Mouse (Mus musculus): ENCODE measurements around the gene Rora.

Gene Rora

DNA sequence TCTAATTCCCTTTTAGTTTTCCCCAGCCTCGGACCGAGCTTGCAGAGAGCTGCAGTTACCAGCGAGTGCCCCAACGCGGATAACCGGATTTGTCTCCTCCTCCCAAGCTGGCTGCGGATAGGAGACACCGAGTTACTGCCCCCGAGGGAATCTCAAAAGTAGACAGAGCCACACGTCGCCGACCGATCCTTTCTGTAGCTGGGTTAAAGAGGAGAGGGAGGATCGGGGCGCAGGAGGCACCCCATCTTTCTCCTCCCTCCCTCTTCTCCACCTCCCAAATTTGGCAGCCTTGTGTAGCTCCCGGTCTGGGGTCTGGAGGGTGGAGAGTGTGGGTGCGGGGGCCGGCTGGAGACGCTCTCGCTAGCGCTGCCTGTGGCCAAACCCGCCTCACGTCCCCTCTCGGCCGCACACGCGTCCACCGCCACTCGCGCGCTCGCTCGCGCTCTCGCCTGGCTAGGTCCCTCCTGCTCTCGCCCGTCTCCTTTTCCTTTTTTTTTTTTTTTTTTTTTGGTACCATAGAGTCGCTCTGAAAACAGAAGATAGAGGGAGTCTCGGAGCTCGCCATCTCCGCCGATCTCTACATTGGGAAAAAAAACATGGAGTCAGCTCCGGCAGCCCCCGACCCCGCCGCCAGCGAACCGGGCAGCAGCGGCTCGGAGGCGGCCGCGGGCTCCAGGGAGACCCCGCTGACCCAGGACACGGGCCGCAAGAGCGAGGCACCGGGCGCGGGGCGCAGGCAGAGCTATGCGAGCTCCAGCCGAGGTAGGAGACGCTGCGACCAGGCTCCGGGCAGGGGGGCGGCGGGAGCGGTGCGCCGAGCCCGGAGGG lies at the start of gene Rora:
TSS of gene Rora (plus strand) at position 576 of the 828 bp plus-strand sequence.
- CTCF ChIA-PET: no interaction called here

DNA sequence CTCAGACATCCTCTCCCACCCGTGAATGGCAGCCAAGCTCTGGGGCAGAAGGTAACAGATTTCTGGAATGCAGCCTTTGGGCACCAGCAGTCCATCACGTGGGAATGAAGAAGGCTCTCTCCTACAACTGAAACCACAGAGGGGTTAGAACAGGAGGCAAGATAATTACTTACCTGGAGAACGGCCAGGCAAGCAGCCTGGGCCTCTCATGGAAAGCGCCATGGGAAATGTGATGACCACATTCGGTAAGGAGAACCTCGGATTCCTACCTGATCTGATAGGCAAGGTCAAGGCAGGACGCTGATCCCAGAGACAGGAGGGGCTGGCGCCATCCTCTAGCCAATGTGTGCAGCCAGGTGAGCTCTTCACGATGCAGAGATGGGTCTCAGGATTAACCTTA lies 39.6 kb upstream of the Rora start:
- CTCF ChIA-PET: interaction anchor here (0.6 kb wide), 1 partner anchor 55 kb away, joined by 10 read pairs; no protein-coding TSS in a partner anchor

DNA sequence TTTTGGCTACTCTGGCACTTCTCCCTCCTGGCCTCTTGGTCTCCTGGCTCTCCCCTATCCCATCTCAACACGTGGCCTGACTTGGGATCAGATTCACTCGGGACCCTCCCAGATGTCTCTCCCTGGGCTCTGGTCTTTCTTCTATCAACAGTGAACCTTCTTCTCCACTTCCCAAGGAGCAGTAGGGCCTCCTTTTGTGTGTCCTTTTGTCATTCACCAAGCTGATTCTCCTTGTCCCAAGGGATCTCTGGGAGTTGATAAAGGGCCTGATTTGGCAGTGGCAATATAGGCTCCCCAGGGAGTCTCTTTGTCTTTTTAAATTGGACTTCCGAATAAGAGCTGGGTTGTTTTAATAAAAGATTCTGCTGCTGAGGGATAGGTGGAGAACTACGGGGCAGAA lies 36.5 kb upstream of the Rora start:
- CTCF ChIA-PET: no interaction called here

DNA sequence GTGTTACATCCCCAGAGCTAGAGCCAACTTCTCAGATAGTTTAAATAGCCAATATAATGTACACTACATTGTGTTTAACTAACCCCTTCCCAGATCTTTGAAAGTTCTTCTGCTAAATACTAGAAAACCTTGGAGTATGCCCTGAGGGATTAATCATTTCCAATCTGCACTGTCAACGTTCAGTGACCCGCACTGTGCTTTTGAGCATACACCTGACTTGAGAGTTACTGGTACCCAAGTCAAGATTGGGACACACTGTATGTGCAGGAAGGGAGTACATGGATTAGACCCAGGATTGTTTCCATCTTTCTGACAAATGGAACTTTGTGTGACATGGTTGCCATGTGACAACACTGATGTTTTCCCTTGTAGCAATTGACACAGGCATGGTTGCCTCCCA lies 33.5 kb upstream of the Rora start:
- CTCF ChIA-PET: no interaction called here

DNA sequence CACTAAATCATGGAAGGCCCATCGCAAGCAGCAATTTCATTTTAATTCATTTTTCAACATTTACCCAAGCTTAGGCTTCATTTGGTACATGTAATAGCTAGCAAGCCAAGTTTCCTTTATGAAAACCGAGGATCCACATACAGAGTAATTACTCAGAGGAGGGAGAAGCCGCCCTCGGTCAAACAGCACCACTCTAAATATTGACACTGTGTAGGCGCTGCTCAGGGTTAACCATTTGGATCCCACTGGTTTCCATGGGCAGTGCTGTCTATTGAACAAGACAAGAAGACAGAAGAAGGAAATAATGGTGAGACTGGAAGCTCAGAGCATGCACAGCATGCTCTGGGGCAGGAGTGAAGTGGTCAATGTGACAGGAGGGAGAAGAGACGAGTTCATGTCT lies 33.1 kb upstream of the Rora start:
- CTCF ChIA-PET: no interaction called here

DNA sequence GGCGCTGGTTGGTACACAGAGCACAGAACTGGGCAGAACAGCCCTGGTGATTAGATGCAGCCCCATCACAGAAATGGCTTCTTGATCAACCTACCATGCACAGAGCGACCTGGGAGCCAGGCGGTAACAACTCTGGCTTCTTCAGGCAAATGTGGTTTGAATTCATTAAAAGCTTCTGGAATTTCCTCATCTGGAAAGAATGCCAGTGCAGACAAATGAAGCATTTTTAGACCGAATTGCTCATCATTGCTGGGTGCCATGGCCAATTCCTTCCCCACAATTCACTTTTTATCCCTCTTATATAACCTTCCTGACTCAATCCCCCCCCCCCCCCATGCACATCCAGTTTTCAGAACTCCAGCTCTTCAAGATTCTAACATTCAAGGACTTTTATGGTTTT lies 28.6 kb upstream of the Rora start:
- CTCF ChIA-PET: no interaction called here

DNA sequence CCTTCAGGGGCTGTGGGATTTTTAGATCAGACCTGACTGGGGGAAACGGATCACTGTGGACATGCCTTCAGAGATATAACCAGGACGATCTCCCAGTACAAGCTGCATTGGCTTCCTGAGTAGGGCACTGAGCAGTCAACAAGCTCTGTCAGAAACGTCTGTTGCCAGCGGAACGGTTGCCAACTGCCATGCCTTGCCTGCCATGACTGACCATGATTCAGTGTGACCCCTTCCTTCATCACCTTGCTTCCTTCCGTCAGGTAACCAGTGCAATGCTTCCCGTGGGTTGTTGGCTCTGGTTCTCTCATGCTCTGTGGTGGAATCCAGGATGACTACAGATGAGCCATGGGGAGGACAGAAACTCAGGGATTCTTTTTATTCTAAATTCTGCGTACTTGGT lies 16.3 kb upstream of the Rora start:
- CTCF ChIA-PET: no interaction called here

DNA sequence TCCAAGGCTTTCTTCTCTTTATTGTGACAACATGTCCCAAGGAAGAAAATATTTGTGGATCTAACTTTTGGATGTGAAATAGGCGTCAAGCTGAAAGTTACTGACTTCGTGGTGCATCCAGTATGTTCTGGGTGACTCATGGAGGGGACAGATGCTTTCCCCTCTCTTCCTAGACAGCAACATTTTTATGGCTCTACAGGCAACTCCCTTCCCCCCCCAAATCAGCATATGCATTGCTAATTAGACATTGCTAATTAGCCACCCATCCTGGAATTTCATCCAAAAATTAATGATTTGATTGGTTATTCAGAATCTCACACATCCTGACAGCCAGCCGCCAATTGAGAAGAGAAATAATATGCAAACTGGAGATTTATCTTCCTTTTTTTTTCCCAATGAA lies 12.5 kb upstream of the Rora start:
- CTCF ChIA-PET: no interaction called here

DNA sequence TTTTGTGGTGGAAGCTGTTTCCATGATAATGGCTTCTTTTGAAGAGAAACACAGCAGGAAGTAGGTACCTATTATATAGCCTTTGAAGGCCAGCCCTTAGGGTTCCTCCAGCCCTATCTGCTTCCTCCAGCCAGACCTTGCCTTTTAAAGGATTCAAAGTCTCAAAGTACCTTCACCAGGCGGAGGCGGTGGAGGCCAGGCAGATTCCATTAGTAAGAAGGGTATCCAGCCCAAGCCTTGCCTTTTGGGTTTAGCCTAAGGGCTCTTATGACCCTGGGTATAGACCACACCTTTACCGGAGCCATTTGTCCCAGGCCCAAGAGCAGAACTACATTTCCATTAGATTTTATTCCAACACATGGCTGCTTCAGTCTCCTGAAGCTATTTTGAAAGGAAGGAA lies 5.5 kb upstream of the Rora start:
- CTCF ChIA-PET: no interaction called here

DNA sequence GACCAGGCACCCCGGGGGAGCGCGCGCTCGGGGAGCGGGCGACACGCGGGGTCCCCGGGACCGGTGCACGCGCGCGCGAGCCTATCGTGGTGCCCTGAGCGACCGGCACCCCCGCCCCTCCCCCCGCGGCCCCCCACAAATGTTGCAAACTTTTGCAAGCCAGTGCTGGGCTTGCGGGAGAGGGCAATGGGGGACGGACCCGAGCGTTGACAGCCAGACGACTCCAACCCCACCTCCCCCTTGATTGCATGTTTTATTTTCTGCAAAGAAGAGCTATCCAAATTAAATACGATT lies 400 bp downstream of the Rora start:
- CTCF ChIA-PET: no interaction called here

DNA sequence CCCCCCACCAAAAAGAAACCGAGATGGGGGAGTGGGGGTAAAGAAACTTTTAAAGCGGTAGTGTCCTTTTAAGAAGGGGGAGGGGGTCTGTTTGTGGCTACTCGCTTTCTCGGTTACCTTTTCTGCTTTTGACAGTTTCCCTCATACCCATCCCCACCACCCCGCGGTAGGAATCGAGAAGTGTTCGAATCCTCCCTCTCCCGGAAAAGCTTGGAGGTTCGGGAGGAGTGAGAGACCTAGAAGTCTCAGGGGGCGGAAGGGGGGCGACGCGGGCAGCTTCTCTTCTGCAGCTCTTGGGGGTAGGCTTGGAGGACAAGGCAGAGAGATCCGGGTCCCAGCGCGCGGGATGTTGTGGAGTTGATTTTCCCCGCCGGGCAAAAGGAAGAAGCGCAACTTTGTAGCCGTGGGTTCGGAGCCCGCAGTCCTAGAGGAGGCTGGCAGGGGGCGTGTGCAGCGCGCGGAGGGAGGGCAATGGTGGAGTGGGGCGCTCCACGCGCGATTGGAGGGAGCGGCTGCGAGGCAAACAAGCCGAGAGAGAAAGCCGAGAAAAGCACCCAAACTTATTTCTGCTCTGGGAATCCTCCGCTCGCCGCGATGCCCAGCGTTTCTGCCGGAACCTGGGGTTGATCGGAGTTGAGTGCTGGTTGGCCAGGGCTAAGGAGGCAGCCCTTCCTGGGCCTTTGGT lies 889 bp downstream of the Rora start:
- CTCF ChIA-PET: no interaction called here

DNA sequence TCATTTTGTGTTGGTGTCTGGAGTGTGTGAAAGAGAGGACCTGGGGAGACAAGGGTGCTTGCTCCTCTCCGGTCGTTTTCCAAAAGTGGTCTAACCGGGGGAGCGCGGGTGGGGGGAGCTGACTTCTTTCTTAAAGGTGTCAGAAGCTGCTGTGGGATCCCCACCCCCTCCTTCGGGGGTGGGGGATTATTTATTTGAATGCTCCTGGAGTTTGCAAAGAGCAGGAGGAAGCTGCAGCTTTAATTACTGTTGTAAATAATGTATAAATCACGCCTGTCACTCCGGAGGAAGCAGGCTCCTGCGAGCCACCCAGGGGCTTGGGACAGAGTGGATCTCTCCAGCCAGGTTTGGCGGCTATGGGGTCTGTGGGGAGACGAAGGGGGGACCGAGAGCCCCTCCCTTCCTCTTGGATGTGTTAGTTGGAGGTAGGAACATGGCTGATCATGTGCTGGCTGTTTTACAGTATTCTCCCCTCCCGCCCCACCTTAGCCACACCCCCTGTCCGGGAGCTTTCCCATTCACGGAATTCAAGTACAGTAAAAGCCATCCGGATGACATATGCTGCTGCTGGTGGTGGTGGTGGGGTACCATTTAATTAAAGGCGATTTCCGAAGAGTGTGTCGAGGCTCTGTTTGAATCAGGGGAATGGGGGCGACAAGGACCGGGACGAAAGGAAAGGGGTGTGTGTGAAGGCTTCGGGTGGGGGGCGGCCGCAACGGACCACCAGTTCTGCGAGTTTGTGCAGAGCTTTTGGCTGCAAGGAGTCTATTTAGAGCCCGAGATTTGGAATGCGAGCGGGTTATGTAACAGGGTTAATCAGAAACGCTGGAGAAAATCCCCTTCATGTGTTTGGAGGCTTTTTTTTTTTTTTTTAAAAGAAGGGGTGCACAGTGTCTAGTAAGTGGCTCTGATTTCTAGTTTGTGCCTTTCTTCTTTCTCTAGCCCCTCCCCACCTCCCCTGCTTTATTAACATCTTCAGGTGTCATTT lies 1.7 kb downstream of the Rora start:
- CTCF ChIA-PET: no interaction called here

DNA sequence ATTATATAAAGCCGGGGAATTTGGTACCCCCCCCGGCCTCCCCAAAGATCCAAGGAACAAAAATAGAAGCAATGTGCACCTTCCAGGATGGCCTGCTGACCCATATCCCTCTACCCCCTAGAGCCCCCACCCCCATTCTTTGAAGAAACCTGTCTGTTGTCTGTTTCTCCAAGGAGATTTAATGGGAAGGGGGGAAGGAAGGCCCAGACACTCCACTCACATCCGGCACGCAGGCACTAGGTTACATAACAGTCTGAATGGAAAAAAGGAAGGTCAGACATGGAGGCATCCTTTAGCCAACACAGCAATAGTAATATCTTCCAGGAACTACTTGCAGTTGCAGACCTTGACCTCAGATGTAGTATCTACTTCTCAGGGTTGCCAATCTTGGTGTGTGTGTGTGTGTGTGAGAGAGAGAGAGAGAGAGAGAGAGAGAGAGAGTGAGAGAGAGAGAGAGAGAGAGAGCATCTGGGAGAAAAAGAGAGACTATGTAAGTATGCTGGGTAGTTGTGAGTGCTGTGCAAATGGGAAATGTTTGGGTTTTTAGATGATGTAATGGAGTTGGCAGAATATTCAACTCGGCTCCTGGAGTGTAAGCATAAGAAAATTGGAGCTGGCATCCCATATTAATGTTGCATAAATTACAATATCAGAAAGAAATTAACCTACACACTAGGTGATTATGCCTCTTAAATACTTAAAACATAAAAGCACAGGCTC lies 2.6 kb downstream of the Rora start:
- CTCF ChIA-PET: no interaction called here

DNA sequence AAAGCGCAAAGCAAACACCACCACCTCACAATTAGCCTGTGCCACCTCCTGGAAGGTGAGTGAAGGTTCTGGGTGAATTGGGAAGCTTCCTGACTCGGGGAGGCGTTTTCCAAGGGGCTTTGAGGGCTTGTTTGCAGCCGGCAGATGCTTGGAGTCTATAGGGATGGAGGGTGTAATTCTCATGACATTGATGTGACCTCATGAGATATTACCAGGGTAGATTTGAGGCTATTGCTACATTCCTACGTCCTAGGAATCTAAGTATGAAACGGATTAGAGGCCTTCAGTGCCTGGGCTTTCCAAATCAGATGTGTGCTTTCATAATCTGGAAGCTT lies 3.2 kb downstream of the Rora start:
- CTCF ChIA-PET: no interaction called here

DNA sequence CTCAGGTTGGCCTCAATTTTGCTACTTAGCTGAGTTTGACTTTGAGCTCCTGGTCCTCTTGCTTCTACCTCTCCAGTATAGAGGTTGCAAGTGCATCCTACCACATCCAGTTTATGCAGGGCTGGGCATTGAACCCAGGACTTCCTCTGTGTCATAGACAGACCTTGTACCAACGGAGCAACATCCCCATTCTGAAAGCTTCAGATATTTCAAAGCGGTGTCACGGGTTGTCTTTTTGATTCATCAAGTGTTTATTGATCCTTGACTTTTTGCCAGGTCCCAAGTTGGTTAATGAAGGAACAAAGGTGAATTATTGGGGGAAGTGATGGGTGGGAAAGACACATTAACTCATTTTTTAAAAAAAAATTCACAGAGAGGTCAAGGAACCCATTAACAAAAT lies 17.1 kb downstream of the Rora start:
- CTCF ChIA-PET: no interaction called here

DNA sequence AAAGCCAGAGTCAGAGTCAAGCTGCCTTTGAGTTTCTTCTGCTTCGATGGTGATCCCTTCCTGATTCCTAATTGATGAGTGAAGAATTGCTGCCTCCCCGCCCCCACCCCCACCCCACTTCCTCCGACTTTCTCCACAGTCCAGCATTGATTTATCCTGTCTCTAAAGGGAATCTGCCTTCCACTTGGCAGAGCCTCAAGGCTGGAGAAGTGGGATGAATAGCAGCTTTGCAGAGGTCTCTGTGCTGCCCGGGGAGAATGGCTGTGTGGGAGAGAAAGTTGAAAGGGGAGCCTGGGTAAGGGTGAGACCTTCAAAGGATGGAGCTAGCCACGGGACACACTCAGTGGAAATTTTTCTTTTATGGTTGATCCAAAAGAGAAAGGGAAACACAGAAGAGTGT lies 18.9 kb downstream of the Rora start:
- CTCF ChIA-PET: no interaction called here

DNA sequence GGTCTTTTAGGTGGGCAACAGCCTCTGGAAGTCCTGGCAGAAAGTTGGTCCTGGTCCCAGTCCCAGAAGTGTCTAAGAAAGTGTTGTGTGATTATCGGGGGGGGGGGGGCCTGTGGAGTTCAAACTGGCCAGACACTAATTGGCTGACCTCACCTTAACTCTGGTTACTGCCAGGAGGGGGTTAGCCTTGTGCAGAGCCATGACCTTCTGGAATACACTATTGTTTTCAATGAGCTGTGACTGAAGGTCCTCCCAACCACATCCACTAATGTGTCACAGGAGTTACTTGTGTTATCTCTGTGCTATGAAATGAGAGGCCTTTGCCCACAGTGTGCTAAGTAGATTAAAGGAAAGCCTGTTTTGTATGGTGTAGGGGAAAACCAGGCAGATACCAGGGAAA lies 19.6 kb downstream of the Rora start:
- CTCF ChIA-PET: no interaction called here

DNA sequence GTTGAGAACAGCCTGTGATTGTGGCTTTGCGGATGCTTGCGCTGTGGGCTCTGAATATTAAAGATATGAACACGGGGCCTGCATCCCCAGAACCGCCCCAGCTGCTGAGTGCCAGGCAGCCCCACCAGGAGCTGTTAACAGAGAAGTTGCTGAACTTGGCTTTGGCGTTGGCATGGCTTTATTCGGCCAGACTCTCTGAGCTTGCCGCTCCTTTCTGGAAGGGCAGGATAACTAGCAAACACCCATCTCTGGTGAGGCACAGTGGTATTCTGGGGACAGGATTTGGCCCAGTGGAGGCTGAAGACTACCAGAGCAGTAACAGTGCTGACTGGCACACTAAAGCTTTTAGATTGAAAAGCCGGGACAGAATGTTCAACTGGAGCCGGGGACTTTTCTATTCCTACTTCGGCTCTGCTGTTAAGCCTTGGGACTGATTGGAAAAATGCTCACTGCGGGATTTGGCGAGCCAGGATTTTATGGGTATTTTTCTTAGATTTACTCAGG lies 26.3 kb downstream of the Rora start:
- CTCF ChIA-PET: no interaction called here

DNA sequence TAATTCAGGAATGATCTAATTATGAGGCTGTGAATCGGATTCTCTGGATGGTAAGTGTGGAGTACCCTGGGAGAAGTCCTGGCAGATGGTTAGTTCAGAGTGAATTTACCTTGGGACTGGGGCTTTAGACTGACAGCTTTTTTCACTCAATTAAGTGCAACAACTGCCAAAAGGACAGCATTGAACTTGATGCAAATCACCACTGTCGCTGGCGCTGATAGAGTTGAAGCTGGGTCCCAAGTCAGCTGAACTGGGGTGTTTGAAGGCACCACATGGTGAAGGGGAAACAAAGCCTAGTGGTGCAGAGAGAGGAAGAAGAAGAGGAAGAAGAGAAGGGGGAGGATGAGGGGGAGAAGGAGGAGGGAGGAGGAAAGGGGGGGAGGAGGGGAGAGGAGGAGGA lies 30.4 kb downstream of the Rora start:
- CTCF ChIA-PET: no interaction called here

DNA sequence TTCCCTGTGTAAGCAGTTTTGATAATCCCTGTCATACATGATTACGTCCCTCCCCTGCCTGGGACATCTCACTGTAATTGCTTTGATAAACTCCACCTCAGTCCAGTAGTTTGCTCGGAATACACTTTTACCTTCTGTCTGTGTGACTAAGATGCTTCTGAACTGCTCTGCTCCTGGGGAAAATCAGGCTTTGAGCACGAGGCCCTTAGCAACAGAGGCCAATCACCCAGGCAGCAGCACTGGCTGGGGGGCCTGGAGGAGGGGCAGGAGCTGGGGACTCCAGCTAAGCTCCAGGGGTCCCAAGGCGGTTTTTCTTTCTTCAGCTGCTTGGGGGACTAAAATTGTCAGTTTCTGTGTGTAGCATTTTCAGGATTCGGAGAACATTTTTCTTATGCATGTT lies 32.0 kb downstream of the Rora start:
- CTCF ChIA-PET: no interaction called here

DNA sequence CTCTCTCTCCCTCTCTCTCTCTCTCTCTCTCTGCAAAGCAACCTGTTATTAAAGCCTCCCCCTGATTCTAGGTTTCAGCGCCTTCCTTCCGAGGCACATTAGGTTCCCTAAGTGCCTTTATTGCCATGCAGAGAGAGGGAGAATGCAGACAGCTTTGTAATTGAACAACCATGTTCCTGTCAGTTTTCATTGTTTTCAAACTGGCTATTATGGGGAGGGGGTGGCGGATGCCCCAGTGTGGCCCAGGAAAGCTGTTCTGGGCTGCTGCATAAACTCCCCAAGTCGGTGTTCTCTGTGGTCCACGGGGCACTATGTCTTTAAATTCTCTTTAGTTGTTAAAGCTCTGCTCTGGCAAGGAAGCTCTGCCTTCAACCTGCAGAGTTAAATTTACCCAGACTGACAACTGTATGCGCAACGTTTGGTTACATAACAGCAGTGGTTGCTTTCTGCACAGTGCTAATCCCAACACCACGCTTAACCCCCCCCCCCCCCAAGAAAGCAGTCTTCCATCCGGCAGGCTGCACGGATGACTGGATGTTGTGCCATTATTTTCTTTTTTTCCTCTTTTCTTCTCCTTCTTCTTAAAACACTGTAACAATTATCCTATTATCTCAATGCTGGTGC lies 33.8 kb downstream of the Rora start:
- CTCF ChIA-PET: no interaction called here

DNA sequence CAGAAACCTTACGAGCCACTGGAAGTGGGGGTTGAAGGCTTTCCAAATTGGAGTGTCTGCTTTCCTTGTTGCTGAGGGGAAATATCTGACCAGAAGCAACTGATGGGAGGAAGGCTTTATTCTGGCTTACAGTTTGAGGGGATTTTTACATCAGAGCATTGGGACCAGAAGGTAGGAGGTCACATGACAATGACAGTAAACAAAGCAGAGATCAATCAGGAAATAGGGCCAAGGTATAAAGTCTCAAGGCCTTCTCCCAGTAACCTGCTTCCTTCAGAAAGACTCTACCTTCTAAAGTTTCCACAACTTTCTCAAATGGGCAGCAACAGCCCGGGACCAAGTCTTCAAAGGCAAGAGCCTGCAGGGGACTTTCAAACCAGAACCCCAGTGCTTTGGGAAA lies 34.6 kb downstream of the Rora start:
- CTCF ChIA-PET: no interaction called here
